Mouse (Mus musculus): ENCODE results near the gene Farsa.
"Not testable (repeated sequence)": the region's sequence is repeated elsewhere in the genome, so short reads cannot be mapped to it uniquely, and the experiment has no call there.

The Farsa gene

GRCm38 (mm10) chr8:84856864-84857441 is at the start of gene Farsa:
Gene Farsa, plus strand, starts transcription at chr8:84856989.
- in situ Hi-C loops (cut with MboI, MseI): no loop called here

GRCm38 (mm10) chr8:84809109-84809940 is 47.5 kb upstream of the Farsa start:
- in situ Hi-C loops (cut with MboI, MseI): loop anchor here in 1 of 2 experiments (10.0 kb wide), 1 partner anchor 95 kb away; no protein-coding TSS in a partner anchor

- in situ Hi-C loops (cut with MboI, MseI): loop anchor here in 1 of 2 experiments (10.0 kb wide), 1 partner anchor 95 kb away; no protein-coding TSS in a partner anchor
Measured at GRCm38 (mm10) chr8:84809941-84810280, 46.9 kb upstream of the Farsa start.

GRCm38 (mm10) chr8:84810896-84811295 is 45.9 kb upstream of the Farsa start:
- in situ Hi-C loops (cut with MboI, MseI): no loop called here

- in situ Hi-C loops (cut with MboI, MseI): no loop called here
Measured at GRCm38 (mm10) chr8:84811303-84811702, 45.5 kb upstream of the Farsa start.

- in situ Hi-C loops (cut with MboI, MseI): no loop called here
Measured at GRCm38 (mm10) chr8:84813059-84813458, 43.7 kb upstream of the Farsa start.

- in situ Hi-C loops (cut with MboI, MseI): no loop called here
Measured at GRCm38 (mm10) chr8:84813830-84814229, 43.0 kb upstream of the Farsa start.

- in situ Hi-C loops (cut with MboI, MseI): no loop called here
Measured at GRCm38 (mm10) chr8:84814240-84814554, 42.6 kb upstream of the Farsa start.

GRCm38 (mm10) chr8:84814555-84815441 is 42.0 kb upstream of the Farsa start:
- in situ Hi-C loops (cut with MboI, MseI): no loop called here

GRCm38 (mm10) chr8:84815547-84815946 is 41.2 kb upstream of the Farsa start:
- in situ Hi-C loops (cut with MboI, MseI): no loop called here

- in situ Hi-C loops (cut with MboI, MseI): no loop called here
Measured at GRCm38 (mm10) chr8:84816117-84816516, 40.7 kb upstream of the Farsa start.

GRCm38 (mm10) chr8:84822723-84823122 is 34.1 kb upstream of the Farsa start, which contains the start of gene Dand5:
Gene Dand5, minus strand, starts transcription at chr8:84822823.
- in situ Hi-C loops (cut with MboI, MseI): loop anchor here in 1 of 2 experiments (5.0 kb wide), 1 partner anchor 110 kb away; no protein-coding TSS in a partner anchor

- in situ Hi-C loops (cut with MboI, MseI): loop anchor here in 1 of 2 experiments (5.0 kb wide), 1 partner anchor 111 kb away; no protein-coding TSS in a partner anchor
Measured at GRCm38 (mm10) chr8:84823653-84824052, 33.1 kb upstream of the Farsa start.

GRCm38 (mm10) chr8:84825636-84826035 is 31.2 kb upstream of the Farsa start:
- in situ Hi-C loops (cut with MboI, MseI): no loop called here

GRCm38 (mm10) chr8:84826518-84826917 is 30.3 kb upstream of the Farsa start:
- in situ Hi-C loops (cut with MboI, MseI): not testable (repeated sequence)

GRCm38 (mm10) chr8:84831490-84831889 is 25.3 kb upstream of the Farsa start, which contains the start of gene Gadd45gip1:
Gene Gadd45gip1, plus strand, starts transcription at chr8:84831522.
- in situ Hi-C loops (cut with MboI, MseI): no loop called here

- in situ Hi-C loops (cut with MboI, MseI): no loop called here
Measured at GRCm38 (mm10) chr8:84832034-84832717, 24.6 kb upstream of the Farsa start.

GRCm38 (mm10) chr8:84832759-84833742 is 23.7 kb upstream of the Farsa start:
- in situ Hi-C loops (cut with MboI, MseI): no loop called here

GRCm38 (mm10) chr8:84834002-84834865 is 22.6 kb upstream of the Farsa start:
- in situ Hi-C loops (cut with MboI, MseI): no loop called here

All from T-helper 17 cell (primary cell).